Mouse (Mus musculus) heart, adult 2 months (tissue): ENCODE results near the gene Pla2g4c.

Experiments
- CTCF ChIP-seq: fragments of 200-600 bp; IDR thresholded peaks from 2 replicates; pipeline ENCODE4 v1.8.1; 2022; ENCODE audit warnings: antibody characterized with exemption, mild to moderate bottlenecking, moderate library complexity
- EP300 ChIP-seq: fragments of 200-500 bp; IDR thresholded peaks from 2 replicates; pipeline ENCODE4 v1.6.1; 2011; ENCODE audit warnings: low read depth, low read length, control low read depth; ENCODE audit not compliant: insufficient read depth
- POLR2A ChIP-seq: fragments of 200-500 bp; IDR thresholded peaks from 2 replicates; pipeline ENCODE4 v1.6.1; 2011; ENCODE audit warnings: mild to moderate bottlenecking, low read depth, low read length, control low read depth; ENCODE audit not compliant: insufficient read depth

GRCm38 (mm10) chr7:13301643-13302042 lies 22.8 kb upstream of the Pla2g4c start:
- TF ChIP-seq POLR2A (no peak), CTCF (no peak), EP300 (no peak)
